Mouse (Mus musculus): Measurements from ENCODE around the gene Cdkn1b. TPM values are rescaled to one million over a fixed set of nuclear protein-coding genes. Genes with fewer than 3 reads are reported as not detected.

Cdkn1b gene
- polyA plus RNA-seq, 1 experiment, result 19.6 TPM

- no peak overlapping the region for H3K4me3 ChIP-seq (replicated peaks)
- no peak for TF ChIP-seq FLI1 (IDR thresholded peaks at IDR 0.05; ENCODE audit: low read length)
- no peak for TF ChIP-seq GATA1 (IDR thresholded peaks at IDR 0.05; ENCODE audit: borderline replicate concordance, low read length)
- H3K4me1 ChIP-seq, result peaks cover 20% of the 10 kb centered on the region
- H3K9me3 ChIP-seq, result no peaks in the 10 kb centered on the region
- H3K36me3 ChIP-seq (replicated peaks; ENCODE audit: low read length), result no peaks in the 10 kb centered on the region
- H3K27me3 ChIP-seq (replicated peaks), result peaks cover 9% of the 10 kb centered on the region
These were observed 34.7 kb upstream of the Cdkn1b start for GRCm38 (mm10) chr6:134885515-134885914.

DNA sequence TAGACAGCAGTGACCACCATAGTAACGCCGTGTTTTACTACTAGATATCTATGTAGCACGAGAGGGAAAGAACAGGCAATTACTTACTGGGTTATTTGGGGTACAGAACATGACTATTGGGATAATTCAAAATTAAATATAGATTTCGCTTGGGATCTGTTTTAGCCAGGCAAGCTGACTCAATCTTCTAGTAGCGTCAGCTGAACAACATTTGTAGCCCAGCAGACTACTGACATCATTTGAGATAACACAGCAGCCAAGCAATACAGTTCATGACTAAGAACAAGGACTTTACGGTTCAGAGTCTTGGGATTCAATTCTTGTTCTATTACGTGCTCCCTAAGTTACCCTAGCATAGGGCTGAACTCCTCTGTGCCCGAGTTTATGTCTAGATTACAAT, 33.7 kb upstream of the Cdkn1b start:
- H3K4me3 ChIP-seq (replicated peaks), result no peak overlapping the region
- H3K9me3 ChIP-seq, result no peaks in the 10 kb centered on the region
- no peak for TF ChIP-seq GATA1 (IDR thresholded peaks at IDR 0.05; ENCODE audit: borderline replicate concordance, low read length)
- no peak for TF ChIP-seq FLI1 (IDR thresholded peaks at IDR 0.05; ENCODE audit: low read length)
- H3K27me3 ChIP-seq (replicated peaks), result peaks cover 6% of the 10 kb centered on the region
- H3K4me1 ChIP-seq, result peaks cover 20% of the 10 kb centered on the region
- no peaks in the 10 kb centered on the region for H3K36me3 ChIP-seq (replicated peaks; ENCODE audit: low read length)

DNA sequence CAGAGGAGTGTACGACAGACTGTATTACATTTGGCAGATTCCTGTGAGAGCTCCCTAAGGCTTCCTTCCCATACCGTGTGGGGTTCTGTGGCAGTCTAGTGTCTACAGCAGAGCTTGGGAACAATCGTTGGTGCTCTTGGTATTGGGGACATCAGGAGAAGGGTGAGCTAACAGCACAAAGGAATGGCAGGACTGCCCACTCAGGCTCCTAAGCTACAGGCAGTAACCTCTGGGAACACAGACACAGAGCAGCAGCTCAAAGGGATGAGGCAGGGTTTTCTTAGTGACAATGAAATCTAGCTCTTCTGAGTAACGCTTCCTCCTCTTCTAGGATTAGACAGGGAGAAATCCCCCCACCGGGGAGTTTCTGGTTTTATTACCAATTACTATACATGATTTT, 33.2 kb upstream of the Cdkn1b start:
- H3K4me1 ChIP-seq, result peaks cover 20% of the 10 kb centered on the region
- H3K27me3 ChIP-seq (replicated peaks), result peaks cover 6% of the 10 kb centered on the region
- no peak for TF ChIP-seq FLI1 (IDR thresholded peaks at IDR 0.05; ENCODE audit: low read length)
- H3K36me3 ChIP-seq (replicated peaks; ENCODE audit: low read length), result no peaks in the 10 kb centered on the region
- no peaks in the 10 kb centered on the region for H3K9me3 ChIP-seq
- no peak overlapping the region for H3K4me3 ChIP-seq (replicated peaks)

GRCm38 (mm10) chr6:134887711-134888449, 32.3 kb upstream of the Cdkn1b start:
- H3K4me3 ChIP-seq (replicated peaks), result no peak overlapping the region
- H3K27me3 ChIP-seq (replicated peaks), result peaks cover 6% of the 10 kb centered on the region
- TF ChIP-seq FLI1 (IDR thresholded peaks at IDR 0.05; ENCODE audit: low read length), result no peak
- TF ChIP-seq GATA1 (IDR thresholded peaks at IDR 0.05; ENCODE audit: borderline replicate concordance, low read length), result no peak
- no peaks in the 10 kb centered on the region for H3K9me3 ChIP-seq
- H3K4me1 ChIP-seq, result peaks cover 25% of the 10 kb centered on the region
- no peaks in the 10 kb centered on the region for H3K36me3 ChIP-seq (replicated peaks; ENCODE audit: low read length)

DNA sequence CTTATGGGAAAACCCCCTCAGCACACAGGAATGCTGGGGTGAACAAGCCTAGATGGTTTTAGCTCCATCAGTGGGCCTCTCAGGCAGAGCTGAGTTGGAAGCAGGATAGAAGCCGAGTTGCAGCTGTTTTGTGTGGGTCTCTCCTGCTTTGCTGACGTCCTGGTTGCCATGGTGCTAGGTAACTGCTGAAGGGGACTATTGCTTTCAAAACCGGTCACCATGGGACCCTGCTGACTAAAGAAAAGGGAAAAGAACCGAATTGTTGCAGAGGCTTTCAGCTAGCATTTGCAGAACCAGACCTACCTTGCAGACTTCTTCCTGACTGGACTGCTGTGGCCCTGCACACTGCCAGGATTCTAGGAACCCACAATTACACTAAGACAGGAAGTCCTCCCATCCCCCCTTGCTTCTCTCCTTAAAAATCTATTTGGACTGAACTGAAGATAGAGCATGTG, 31.6 kb upstream of the Cdkn1b start:
- H3K36me3 ChIP-seq (replicated peaks; ENCODE audit: low read length), result no peaks in the 10 kb centered on the region
- no peak for TF ChIP-seq FLI1 (IDR thresholded peaks at IDR 0.05; ENCODE audit: low read length)
- TF ChIP-seq GATA1 (IDR thresholded peaks at IDR 0.05; ENCODE audit: borderline replicate concordance, low read length), result no peak
- H3K4me3 ChIP-seq (replicated peaks), result no peak overlapping the region

DNA sequence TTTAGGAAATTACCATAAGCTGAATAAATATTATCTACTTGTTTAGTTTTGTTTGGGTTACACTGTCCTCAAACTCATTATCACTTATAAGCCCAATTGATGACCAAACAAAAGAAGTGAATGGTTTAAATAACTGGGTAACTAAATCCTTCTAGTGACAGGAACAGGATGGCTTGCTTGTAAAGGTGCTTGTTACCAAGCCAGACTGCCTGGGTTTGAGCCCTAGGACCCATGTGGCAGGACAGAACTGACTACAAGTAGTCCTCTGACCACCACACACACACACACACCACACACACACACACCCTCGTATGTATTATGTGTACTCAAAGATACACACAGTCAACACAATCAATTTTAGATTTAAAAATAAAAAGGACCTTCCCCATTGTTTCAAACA, 30.4 kb upstream of the Cdkn1b start:
- H3K27me3 ChIP-seq (replicated peaks), result peaks cover 6% of the 10 kb centered on the region
- no peak overlapping the region for H3K4me3 ChIP-seq (replicated peaks)
- peaks cover 25% of the 10 kb centered on the region for H3K4me1 ChIP-seq
- peaks cover 6% of the 10 kb centered on the region for H3K36me3 ChIP-seq (replicated peaks; ENCODE audit: low read length)
- TF ChIP-seq GATA1 (IDR thresholded peaks at IDR 0.05; ENCODE audit: borderline replicate concordance, low read length) (no peak), FLI1 (IDR thresholded peaks at IDR 0.05; ENCODE audit: low read length) (no peak)
- H3K9me3 ChIP-seq, result no peaks in the 10 kb centered on the region

More for the DNA sequence above, 31.6 kb upstream of the Cdkn1b start:
- Histone ChIP-seq H3K9me3 (no peaks in the 10 kb centered on the region), H3K27me3 (replicated peaks) (peaks cover 6% of the 10 kb centered on the region), H3K4me1 (peaks cover 25% of the 10 kb centered on the region)

DNA sequence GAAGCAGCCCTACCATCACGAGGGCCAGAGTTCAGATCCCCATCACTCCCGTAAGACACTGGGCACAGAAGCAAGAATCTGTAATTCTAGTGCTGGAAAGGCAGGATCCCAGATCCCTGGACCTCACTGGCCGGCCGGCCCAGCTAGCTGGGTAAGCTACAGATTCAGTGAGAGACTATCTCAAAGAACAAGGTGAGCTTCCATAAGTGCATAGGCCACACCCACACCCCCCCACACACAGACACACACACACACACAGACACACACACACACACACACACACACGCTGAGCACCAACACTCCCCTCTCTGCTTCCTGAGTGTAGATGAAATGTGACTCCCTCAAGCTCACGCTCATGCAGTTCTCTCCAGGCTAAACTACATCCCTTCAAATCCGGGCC, 29.8 kb upstream of the Cdkn1b start:
- TF ChIP-seq GATA1 (IDR thresholded peaks at IDR 0.05; ENCODE audit: borderline replicate concordance, low read length) (no peak), FLI1 (IDR thresholded peaks at IDR 0.05; ENCODE audit: low read length) (no peak)
- Histone ChIP-seq H3K36me3 (replicated peaks; ENCODE audit: low read length) (peaks cover 8% of the 10 kb centered on the region), H3K4me3 (replicated peaks) (no peak overlapping the region), H3K4me1 (peaks cover 25% of the 10 kb centered on the region), H3K9me3 (no peaks in the 10 kb centered on the region), H3K27me3 (replicated peaks) (peaks cover 6% of the 10 kb centered on the region)

- Histone ChIP-seq H3K4me3 (replicated peaks) (peak overlapping the region; percentile 94), H3K27me3 (replicated peaks) (no peaks in the 10 kb centered on the region), H3K9me3 (no peaks in the 10 kb centered on the region), H3K4me1 (peaks cover 14% of the 10 kb centered on the region), H3K36me3 (replicated peaks; ENCODE audit: low read length) (peaks cover 8% of the 10 kb centered on the region)
- TF ChIP-seq FLI1 (IDR thresholded peaks at IDR 0.05; ENCODE audit: low read length) (no peak), GATA1 (IDR thresholded peaks at IDR 0.05; ENCODE audit: borderline replicate concordance, low read length) (no peak)
These were observed 23.4 kb upstream of the Cdkn1b start for GRCm38 (mm10) chr6:134896570-134897436.

DNA sequence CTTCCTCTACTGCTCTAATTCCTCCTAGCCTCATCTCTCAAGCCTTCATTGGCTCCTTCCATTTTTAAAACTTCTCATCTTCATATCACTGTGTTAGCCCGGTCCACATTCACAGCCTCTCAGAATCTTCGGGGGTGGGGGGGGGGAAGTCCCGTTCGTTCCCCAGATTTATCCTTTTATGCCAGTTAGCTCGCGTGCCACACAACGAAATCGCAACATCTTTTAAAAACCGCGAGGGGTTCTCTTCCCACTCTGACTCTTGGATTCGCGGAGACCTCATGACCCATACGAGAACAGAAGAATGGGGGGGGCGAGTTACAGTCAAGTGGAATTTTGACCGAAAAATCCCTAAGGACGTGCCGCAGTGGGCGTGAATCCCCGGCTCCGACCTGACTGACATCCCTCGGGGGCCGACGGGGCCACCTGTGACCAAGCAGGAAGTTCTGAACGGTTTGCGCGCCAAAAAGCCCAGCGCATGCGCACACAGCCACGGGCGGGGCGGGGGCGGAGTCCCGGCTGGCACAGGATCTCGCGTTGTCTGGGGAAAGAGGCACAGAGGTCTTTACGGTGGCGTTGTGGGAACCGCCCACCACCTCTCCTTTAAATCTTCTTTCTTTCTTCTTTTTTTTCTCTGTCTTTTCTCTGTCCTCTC, 22.6 kb upstream of the Cdkn1b start:
- peaks cover 8% of the 10 kb centered on the region for H3K36me3 ChIP-seq (replicated peaks; ENCODE audit: low read length)
- H3K9me3 ChIP-seq, result no peaks in the 10 kb centered on the region
- H3K4me3 ChIP-seq (replicated peaks), result peak overlapping the region; percentile 94
- no peaks in the 10 kb centered on the region for H3K27me3 ChIP-seq (replicated peaks)
- H3K4me1 ChIP-seq, result peaks cover 14% of the 10 kb centered on the region
- TF ChIP-seq GATA1 (IDR thresholded peaks at IDR 0.05; ENCODE audit: borderline replicate concordance, low read length), result no peak
- peak; percentile 32; the same call in 1 of the 2 replicates for TF ChIP-seq FLI1 (IDR thresholded peaks at IDR 0.05; ENCODE audit: low read length)

All from megakaryocyte, embryonic 14.5 days (primary cell).